Mouse (Mus musculus): ENCODE results near the gene Trim15.
A peak's percentile ranks its signal among the peaks of the same experiment; 100 is the strongest.

Trim15 gene

GRCm38 (mm10) chr17:36869955-36870810 lies 3.2 kb upstream of the Trim15 start:
- DNase-seq (ENCODE audit: low read depth in 2 of 2, low spot score in 2 of 2) = no peak

- no peak for DNase-seq (ENCODE audit: low read depth in 2 of 2, low spot score in 2 of 2)
Measured at GRCm38 (mm10) chr17:36869284-36869954, 2.4 kb upstream of the Trim15 start, which contains the start of gene Trim10. Trim10 (plus strand) TSS chr17:36869574.

GRCm38 (mm10) chr17:36868836-36869235 lies 1.8 kb upstream of the Trim15 start:
- no peak for DNase-seq (ENCODE audit: low read depth in 2 of 2, low spot score in 2 of 2)

- DNase-seq (ENCODE audit: low read depth in 2 of 2, low spot score in 2 of 2) = no peak
Measured at GRCm38 (mm10) chr17:36861680-36862079, 5.3 kb downstream of the Trim15 start.

- no peak for DNase-seq (ENCODE audit: low read depth in 2 of 2, low spot score in 2 of 2)
Measured at GRCm38 (mm10) chr17:36858181-36858580, 8.8 kb downstream of the Trim15 start.

- DNase-seq (ENCODE audit: low read depth in 2 of 2, low spot score in 2 of 2) = no peak
Measured at GRCm38 (mm10) chr17:36856236-36856635, 10.8 kb downstream of the Trim15 start.

GRCm38 (mm10) chr17:36855484-36855883 lies 11.5 kb downstream of the Trim15 start:
- no peak for DNase-seq (ENCODE audit: low read depth in 2 of 2, low spot score in 2 of 2)

GRCm38 (mm10) chr17:36851627-36852026 lies 15.4 kb downstream of the Trim15 start:
- no peak for DNase-seq (ENCODE audit: low read depth in 2 of 2, low spot score in 2 of 2)

GRCm38 (mm10) chr17:36851200-36851599 lies 15.8 kb downstream of the Trim15 start:
- no peak for DNase-seq (ENCODE audit: low read depth in 2 of 2, low spot score in 2 of 2)

- no peak for DNase-seq (ENCODE audit: low read depth in 2 of 2, low spot score in 2 of 2)
Measured at GRCm38 (mm10) chr17:36849992-36850391, 17.0 kb downstream of the Trim15 start.

GRCm38 (mm10) chr17:36848911-36849310 lies 18.1 kb downstream of the Trim15 start:
- no peak for DNase-seq (ENCODE audit: low read depth in 2 of 2, low spot score in 2 of 2)

- DNase-seq (ENCODE audit: low read depth in 2 of 2, low spot score in 2 of 2) = no peak
Measured at GRCm38 (mm10) chr17:36844725-36845124, 22.3 kb downstream of the Trim15 start.

- no peak for DNase-seq (ENCODE audit: low read depth in 2 of 2, low spot score in 2 of 2)
Measured at GRCm38 (mm10) chr17:36844286-36844719, 22.7 kb downstream of the Trim15 start.

- no peak for DNase-seq (ENCODE audit: low read depth in 2 of 2, low spot score in 2 of 2)
Measured at GRCm38 (mm10) chr17:36843696-36844095, 23.3 kb downstream of the Trim15 start.

- no peak for DNase-seq (ENCODE audit: low read depth in 2 of 2, low spot score in 2 of 2)
Measured at GRCm38 (mm10) chr17:36840961-36841445, 26.0 kb downstream of the Trim15 start.

- DNase-seq (ENCODE audit: low read depth in 2 of 2, low spot score in 2 of 2) = no peak
Measured at GRCm38 (mm10) chr17:36839931-36840330, 27.1 kb downstream of the Trim15 start.

- no peak for DNase-seq (ENCODE audit: low read depth in 2 of 2, low spot score in 2 of 2)
Measured at GRCm38 (mm10) chr17:36839001-36839400, 28.0 kb downstream of the Trim15 start.

- DNase-seq (ENCODE audit: low read depth in 2 of 2, low spot score in 2 of 2) = peak; percentile 95 to 98
Measured at GRCm38 (mm10) chr17:36836874-36837647, 29.9 kb downstream of the Trim15 start, which contains the start of gene Trim26. Trim26 (plus strand) TSS chr17:36837134.

GRCm38 (mm10) chr17:36836427-36836812 lies 30.6 kb downstream of the Trim15 start:
- DNase-seq (ENCODE audit: low read depth in 2 of 2, low spot score in 2 of 2) = no peak

- DNase-seq (ENCODE audit: low read depth in 2 of 2, low spot score in 2 of 2) = peak; percentile 40 to 44
Measured at GRCm38 (mm10) chr17:36835591-36836426, 31.2 kb downstream of the Trim15 start.
